Mouse (Mus musculus) heart, embryonic 14.5 days (tissue): ENCODE measurements at regions not wholly inside any gene's neighbourhood (a gene's known extent, or its start where the extent isn't known, plus 50 kb on each side); places are given as distances from the start of the nearest gene placed in this dataset.

ENCODE experiments used
- ATAC-seq: fragments of 200-750 bp; cut with Nextera tagmentation; 2 replicates; pipeline ENCODE4 v1.8.0; 2017; ENCODE audit warnings: low read depth, moderate TSS enrichment; ENCODE audit not compliant: insufficient number of reproducible peaks, insufficient read depth, low FRiP score
- H3K27ac ChIP-seq, 2 experiments: fragments of 200-500 bp in 1 of 2; fragments of 300-500 bp in 1 of 2; sonication (generic) in 1 of 2; replicated peaks in 1 of 2; 2 replicates each; pipeline ENCODE4 v1.5.1; 2012 to 2014; ENCODE audit warnings: low read depth in 2 of 2, low read length in 2 of 2, control low read depth in 1 of 2, mild to moderate bottlenecking in 1 of 2, mixed read lengths in 1 of 2; ENCODE audit not compliant: control insufficient read depth in 1 of 2, insufficient read depth in 1 of 2
- H3K27me3 ChIP-seq: fragments of 300-500 bp; sonication (generic); 2 replicates; pipeline ENCODE4 v1.6.1; 2014; ENCODE audit warnings: mild to moderate bottlenecking, low read length, control low read depth; ENCODE audit not compliant: control insufficient read depth, insufficient read depth
- H3K36me3 ChIP-seq: fragments of 300-500 bp; sonication (generic); 2 replicates; pipeline ENCODE4 v1.6.1; 2014; ENCODE audit warnings: mild to moderate bottlenecking, control low read depth, low read length, mixed read lengths; ENCODE audit not compliant: control insufficient read depth, insufficient read depth
- H3K4me1 ChIP-seq, 2 experiments: fragments of 200-500 bp in 1 of 2; fragments of 300-500 bp in 1 of 2; sonication (generic) in 1 of 2; 2 replicates each; pipeline ENCODE4 v1.6.1; 2012 to 2014; ENCODE audit warnings: low read length in 2 of 2, control low read depth in 1 of 2, mixed read lengths in 1 of 2; ENCODE audit not compliant: control insufficient read depth in 2 of 2, insufficient read depth in 2 of 2
- H3K4me2 ChIP-seq: fragments of 300-500 bp; sonication (generic); 2 replicates; pipeline ENCODE4 v1.6.1; 2014; ENCODE audit warnings: mild to moderate bottlenecking, low read length
- H3K4me3 ChIP-seq, 2 experiments: fragments of 200-500 bp in 1 of 2; fragments of 300-500 bp in 1 of 2; sonication (generic) in 1 of 2; 2 replicates each; pipeline ENCODE4 v1.5.1; 2012 to 2014; ENCODE audit warnings: low read length in 2 of 2, mild to moderate bottlenecking in 2 of 2, control low read depth in 1 of 2, low read depth in 1 of 2, moderate library complexity in 1 of 2; ENCODE audit not compliant: control insufficient read depth in 1 of 2, insufficient read depth in 1 of 2
- H3K9ac ChIP-seq: fragments of 300-500 bp; sonication (generic); 2 replicates; pipeline ENCODE4 v1.6.1; 2014; ENCODE audit warnings: mild to moderate bottlenecking, low read length
- H3K9me3 ChIP-seq: fragments of 300-500 bp; sonication (generic); 2 replicates; pipeline ENCODE4 v1.6.1; 2016; ENCODE audit warnings: low read length, control low read depth; ENCODE audit not compliant: control insufficient read depth
- WGBS: fragments of 180-500 bp; shearing (Covaris S2); extraction: QIAGEN DNeasy Blood & Tissue Kit; methylation state at CpG from one replicate; pipeline ENCODE4 v1.1.7; 2014; 5-methylcytosine and 5-hydroxymethylcytosine counted together

GRCm38 (mm10) chr6:98609133-98609532 lies 266.6 kb upstream of the Gm765 start:
- H3K9ac ChIP-seq = no peak overlapping the region
- no peaks in the 10 kb centered on the region for H3K27me3 ChIP-seq

GRCm38 (mm10) chr6:98606680-98607079 lies 264.1 kb upstream of the Gm765 start:
- Histone ChIP-seq H3K4me1 (peaks cover 0 to 2% of the 10 kb centered on the region in 2 experiments; a peak in 1 of 4 replicates), H3K4me3 (no peak overlapping the region), H3K9ac (no peak overlapping the region), H3K4me2 (no peak overlapping the region), H3K27ac (no peak overlapping the region), H3K9me3 (0 out of 2 replicates have a peak, but pooled peaks cover 3% of the 10 kb centered on the region), H3K27me3 (no peaks in the 10 kb centered on the region), H3K36me3 (no peaks in the 10 kb centered on the region)
- no peak for ATAC-seq
- WGBS = 77% methylated on average over 3 of the region's 3 CpGs

More at GRCm38 (mm10) chr6:98609133-98609532, 266.6 kb upstream of the Gm765 start:
- Histone ChIP-seq H3K4me2 (no peak overlapping the region), H3K4me3 (no peak overlapping the region), H3K36me3 (no peaks in the 10 kb centered on the region), H3K4me1 (peaks cover 0 to 2% of the 10 kb centered on the region in 2 experiments; a peak in 1 of 4 replicates), H3K9me3 (no peaks in the 10 kb centered on the region), H3K27ac (no peak overlapping the region)
- WGBS = 14% methylated on average over 1 of the region's 1 CpGs
- ATAC-seq = no peak

DNA sequence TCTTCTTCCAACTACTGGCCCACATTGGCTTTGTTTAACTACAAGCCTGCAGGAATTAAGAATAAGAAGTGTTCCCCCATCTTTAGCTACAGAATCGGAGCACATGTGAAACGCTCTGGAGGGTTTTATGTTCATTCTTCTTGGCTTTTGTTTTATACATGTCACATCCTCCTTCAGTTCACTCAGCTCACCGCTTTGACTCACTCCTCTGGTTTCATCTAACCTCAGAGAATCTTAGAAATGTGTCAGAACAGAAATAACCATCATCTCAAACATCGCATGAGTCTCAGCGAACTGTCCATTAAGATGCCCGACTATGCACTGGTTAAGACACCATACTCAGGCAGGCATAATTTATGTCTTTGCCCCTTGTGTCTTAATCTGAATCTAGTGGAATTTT lies 255.1 kb upstream of the Gm765 start:
- 0 out of 2 replicates have a peak, but pooled peaks cover 3% of the 10 kb centered on the region for H3K9me3 ChIP-seq
- no peak overlapping the region for H3K27ac ChIP-seq
- no peaks in the 10 kb centered on the region for H3K27me3 ChIP-seq
- no peaks in the 10 kb centered on the region for H3K4me1 ChIP-seq
- no peaks in the 10 kb centered on the region for H3K36me3 ChIP-seq
- ATAC-seq = no peak
- H3K4me2 ChIP-seq = no peak overlapping the region
- 88% methylated on average over 6 of the region's 6 CpGs for WGBS
- H3K4me3 ChIP-seq = no peak overlapping the region
- no peak overlapping the region for H3K9ac ChIP-seq

DNA sequence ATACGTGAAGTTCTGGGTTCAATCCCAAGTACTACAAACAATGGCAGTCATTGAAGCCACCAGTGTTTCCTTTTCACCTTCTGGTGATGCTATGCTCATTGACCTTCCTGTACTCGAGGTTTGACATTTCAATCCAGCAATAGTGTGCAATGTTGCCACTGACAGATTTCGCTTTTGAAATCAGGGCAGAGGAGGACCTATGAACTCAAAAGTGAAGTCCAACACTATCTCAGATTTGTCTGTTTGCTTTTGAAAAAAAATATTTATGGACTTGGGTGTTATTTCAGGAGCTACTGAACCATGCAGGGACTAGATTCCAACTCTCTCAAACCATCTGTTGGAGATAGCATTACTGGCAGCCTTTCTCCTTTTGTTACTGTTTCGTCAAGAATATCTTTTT lies 248.4 kb upstream of the Gm765 start:
- no peak overlapping the region for H3K4me2 ChIP-seq
- H3K27ac ChIP-seq = no peak overlapping the region
- H3K9me3 ChIP-seq = no peaks in the 10 kb centered on the region
- no peak overlapping the region for H3K4me3 ChIP-seq
- H3K4me1 ChIP-seq = no peaks in the 10 kb centered on the region
- no peaks in the 10 kb centered on the region for H3K36me3 ChIP-seq
- no peak overlapping the region for H3K9ac ChIP-seq
- 73% methylated on average over 4 of the region's 4 CpGs for WGBS
- no peak for ATAC-seq
- H3K27me3 ChIP-seq = no peaks in the 10 kb centered on the region

DNA sequence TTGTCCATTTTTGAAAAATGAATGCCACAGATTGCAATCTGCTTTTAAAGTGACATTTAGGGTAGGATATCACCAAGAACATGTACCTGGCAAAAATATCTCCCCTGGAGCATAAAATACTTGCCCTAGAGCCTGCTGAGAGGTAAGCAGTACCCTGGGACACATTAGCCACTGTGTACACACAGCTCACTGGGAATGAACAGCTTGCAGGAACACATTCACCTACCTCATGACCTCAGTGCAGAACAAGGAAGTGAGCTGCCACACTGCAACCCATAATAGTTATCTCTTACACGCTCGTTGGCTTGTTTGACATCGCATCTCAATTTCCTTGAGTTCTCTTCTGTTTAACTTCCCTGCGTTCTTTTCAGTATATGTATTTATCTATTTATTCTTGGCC lies 246.4 kb upstream of the Gm765 start:
- Histone ChIP-seq H3K4me1 (peaks cover 0 to under 1% of the 10 kb centered on the region in 2 experiments; a peak in 1 of 4 replicates), H3K27me3 (no peaks in the 10 kb centered on the region), H3K9me3 (no peaks in the 10 kb centered on the region), H3K4me3 (no peak overlapping the region), H3K9ac (no peak overlapping the region), H3K36me3 (no peaks in the 10 kb centered on the region), H3K27ac (no peak overlapping the region), H3K4me2 (no peak overlapping the region)
- 75% methylated on average over 4 of the region's 4 CpGs for WGBS
- ATAC-seq = no peak

GRCm38 (mm10) chr6:98584541-98584940 lies 242.0 kb upstream of the Gm765 start:
- Histone ChIP-seq H3K4me1 (peaks cover 0 to 4% of the 10 kb centered on the region in 2 experiments; a peak in 1 of 4 replicates), H3K27me3 (no peaks in the 10 kb centered on the region), H3K36me3 (no peaks in the 10 kb centered on the region), H3K27ac (no peak overlapping the region), H3K9me3 (no peaks in the 10 kb centered on the region), H3K4me2 (no peak overlapping the region), H3K4me3 (no peak overlapping the region), H3K9ac (no peak overlapping the region)
- no peak for ATAC-seq
- WGBS = 75% methylated on average over 4 of the region's 4 CpGs

- no peak overlapping the region for H3K27ac ChIP-seq
- WGBS = 43% methylated on average over 2 of the region's 2 CpGs
- no peaks in the 10 kb centered on the region for H3K27me3 ChIP-seq
- no peak overlapping the region for H3K4me3 ChIP-seq
- H3K36me3 ChIP-seq = no peaks in the 10 kb centered on the region
- no peaks in the 10 kb centered on the region for H3K9me3 ChIP-seq
- no peak for ATAC-seq
- peaks cover 0 to 4% of the 10 kb centered on the region in 2 experiments; a peak in 1 of 4 replicates for H3K4me1 ChIP-seq
- no peak overlapping the region for H3K9ac ChIP-seq
- H3K4me2 ChIP-seq = no peak overlapping the region
Measured at GRCm38 (mm10) chr6:98582826-98583225, 240.3 kb upstream of the Gm765 start.

DNA sequence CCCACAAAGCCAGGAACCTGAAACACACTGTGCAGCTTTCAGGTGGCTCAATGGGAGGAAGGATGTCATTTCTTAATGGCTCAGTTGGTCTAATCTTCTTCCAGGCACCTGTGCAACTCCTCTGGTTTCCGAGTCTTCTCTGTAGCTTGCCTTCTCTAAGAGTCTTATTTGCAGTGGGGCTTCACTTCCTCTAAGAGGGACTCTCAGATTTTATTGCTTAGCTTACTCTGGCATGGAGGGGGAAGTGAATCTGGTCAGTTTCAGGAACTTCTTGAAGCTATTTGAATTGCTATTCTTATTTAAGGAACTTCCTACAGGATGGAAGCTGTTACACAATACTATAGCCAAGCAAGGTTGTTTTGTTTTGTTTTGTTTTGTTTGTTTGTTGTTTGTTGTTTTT lies 232.7 kb upstream of the Gm765 start:
- Histone ChIP-seq H3K27me3 (no peaks in the 10 kb centered on the region), H3K27ac (no peak overlapping the region), H3K36me3 (no peaks in the 10 kb centered on the region), H3K4me3 (no peak overlapping the region), H3K9me3 (no peaks in the 10 kb centered on the region), H3K4me2 (no peak overlapping the region), H3K4me1 (no peaks in the 10 kb centered on the region), H3K9ac (no peak overlapping the region)
- 81% methylated on average over 1 of the region's 1 CpGs for WGBS
- ATAC-seq = no peak
